Mouse (Mus musculus) myocyte (in vitro differentiated cells): ENCODE measurements around the gene Ptger2.

ENCODE experiments used
- CEBPB ChIP-seq: IDR thresholded peaks from 2 replicates; pipeline ENCODE4 v1.6.1; 2011; ENCODE audit warnings: mild to moderate bottlenecking, moderate library complexity; ENCODE audit not compliant: poor library complexity, insufficient read depth, severe bottlenecking
- E2F4 ChIP-seq: IDR thresholded peaks from one replicate; pipeline ENCODE4 v1.6.1; 2011; ENCODE audit warnings: mild to moderate bottlenecking, control low read depth, moderate library complexity; ENCODE audit not compliant: insufficient read depth
- MAX ChIP-seq: IDR thresholded peaks from one replicate; pipeline ENCODE4 v1.6.1; 2011; ENCODE audit warnings: low read depth, mild to moderate bottlenecking, control low read depth
- MYOD1 ChIP-seq, 3 experiments: IDR thresholded peaks; one replicate each; pipeline ENCODE4 v1.6.1; 2011; ENCODE audit warnings: control low read depth in 2 of 3, low read depth in 2 of 3, mild to moderate bottlenecking in 2 of 3, moderate library complexity in 1 of 3; ENCODE audit not compliant: insufficient read length in 2 of 3, control insufficient read depth in 1 of 3
- POLR2A ChIP-seq: IDR thresholded peaks from one replicate; pipeline ENCODE4 v1.6.1; 2011; ENCODE audit warnings: low read depth, mild to moderate bottlenecking, control low read depth, moderate library complexity; ENCODE audit not compliant: insufficient read length
- POLR2AphosphoS2 ChIP-seq: IDR thresholded peaks from one replicate; pipeline ENCODE4 v1.6.1; 2011; ENCODE audit warnings: low read depth, control low read depth; ENCODE audit not compliant: insufficient read length
- REST ChIP-seq: IDR thresholded peaks from one replicate; pipeline ENCODE4 v1.6.1; 2011; ENCODE audit warnings: mild to moderate bottlenecking, control low read depth, moderate library complexity; ENCODE audit not compliant: insufficient read depth, insufficient read length
- SRF ChIP-seq: IDR thresholded peaks from one replicate; pipeline ENCODE4 v1.6.1; 2011; ENCODE audit warnings: low read depth; ENCODE audit not compliant: control insufficient read depth, insufficient read length
- TCF12 ChIP-seq: IDR thresholded peaks from one replicate; pipeline ENCODE4 v1.6.1; 2011; ENCODE audit warnings: mild to moderate bottlenecking, control low read depth; ENCODE audit not compliant: poor library complexity, insufficient read depth, severe bottlenecking
- TCF3 ChIP-seq: IDR thresholded peaks from one replicate; pipeline ENCODE4 v1.6.1; 2011; ENCODE audit warnings: low read depth, control low read depth; ENCODE audit not compliant: insufficient read length
- USF1 ChIP-seq: IDR thresholded peaks from one replicate; pipeline ENCODE4 v1.6.1; 2011; ENCODE audit warnings: low read depth, mild to moderate bottlenecking, control low read depth, moderate library complexity

- no peak for TF ChIP-seq POLR2A
- TF ChIP-seq USF1 = no peak
- TF ChIP-seq MYOD1 (IDR thresholded peaks at IDR 0.05; ENCODE audit: control insufficient read depth in 1 of 3, insufficient read length in 2 of 3, low read depth in 2 of 3) = no peak
- TF ChIP-seq TCF3 = no peak
- no peak for TF ChIP-seq MAX
- TF ChIP-seq E2F4 = no peak
- TF ChIP-seq CEBPB = no peak
- no peak for TF ChIP-seq REST
- TF ChIP-seq TCF12 = no peak
- TF ChIP-seq SRF = no peak
- TF ChIP-seq POLR2AphosphoS2 = no peak
Measured at GRCm38 (mm10) chr14:45036579-45036978, 48.6 kb downstream of the Ptger2 start.
